Mouse (Mus musculus): ENCODE measurements at regions not wholly inside any gene's neighbourhood (a gene's known extent, or its start where the extent isn't known, plus 50 kb on each side); places are given as distances from the start of the nearest gene placed in this dataset.

DNA sequence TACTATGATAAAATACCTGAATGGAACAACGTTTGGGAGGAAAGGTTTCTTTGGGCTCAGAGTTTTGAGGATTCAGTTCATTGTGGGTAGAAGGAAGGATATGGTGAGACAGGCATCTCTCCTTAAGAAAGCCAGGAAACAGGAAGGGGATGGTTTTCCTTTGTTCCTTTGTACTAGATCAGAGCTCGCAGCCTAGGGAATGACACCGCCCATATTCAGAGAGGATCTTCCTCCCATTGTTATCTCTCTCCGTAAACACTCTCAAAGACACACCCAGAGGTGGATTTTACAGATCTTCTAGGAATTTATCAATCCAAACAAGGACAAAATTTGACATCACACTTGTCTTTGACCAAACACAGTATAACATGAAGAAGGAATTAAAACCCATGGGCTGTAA, 439.0 kb downstream of the Wdr11 start:
- no peak for DNase-seq
- 69% methylated on average over 4 of the region's 4 CpGs for WGBS
- TF ChIP-seq CTCF (IDR thresholded peaks at IDR 0.05; ENCODE audit: insufficient read depth, low read length) = no peak
- TF ChIP-seq POLR2A (IDR thresholded peaks at IDR 0.05; ENCODE audit: borderline replicate concordance, extremely low read depth, low read depth, low read length) = no peak
- H3K4me1 ChIP-seq (ENCODE audit: control insufficient read depth, insufficient read depth, low read length) = peaks cover 6% of the 10 kb centered on the region
- H3K4me3 ChIP-seq (replicated peaks; ENCODE audit: extremely low read depth, low read depth, low read length) = no peak overlapping the region

DNA sequence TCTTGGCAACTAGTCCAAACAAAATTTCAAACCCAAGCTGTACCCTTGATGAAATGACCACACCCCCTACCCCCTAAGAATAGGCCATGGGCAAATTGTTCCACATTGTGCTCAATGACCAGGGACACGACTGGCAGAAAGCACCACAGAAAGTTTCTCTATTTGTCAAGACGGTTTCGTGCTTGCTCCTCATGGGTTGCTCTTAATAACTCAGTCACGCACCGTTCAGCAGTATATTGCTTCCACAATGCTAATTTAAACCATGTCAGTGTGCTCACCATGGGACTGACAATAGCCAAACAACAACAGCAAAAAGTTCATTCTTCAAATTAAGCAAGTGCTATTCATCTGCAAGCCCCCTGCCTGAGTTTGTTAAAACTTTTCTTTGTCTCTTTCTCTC, 444.6 kb downstream of the Wdr11 start:
- peaks cover 5% of the 10 kb centered on the region for H3K4me1 ChIP-seq (ENCODE audit: control insufficient read depth, insufficient read depth, low read length)
- no peak for DNase-seq
- H3K4me3 ChIP-seq (replicated peaks; ENCODE audit: extremely low read depth, low read depth, low read length) = no peak overlapping the region
- TF ChIP-seq POLR2A (IDR thresholded peaks at IDR 0.05; ENCODE audit: borderline replicate concordance, extremely low read depth, low read depth, low read length) = no peak
- no peak for TF ChIP-seq CTCF (IDR thresholded peaks at IDR 0.05; ENCODE audit: insufficient read depth, low read length)
- WGBS = 81% methylated on average over 5 of the region's 5 CpGs

DNA sequence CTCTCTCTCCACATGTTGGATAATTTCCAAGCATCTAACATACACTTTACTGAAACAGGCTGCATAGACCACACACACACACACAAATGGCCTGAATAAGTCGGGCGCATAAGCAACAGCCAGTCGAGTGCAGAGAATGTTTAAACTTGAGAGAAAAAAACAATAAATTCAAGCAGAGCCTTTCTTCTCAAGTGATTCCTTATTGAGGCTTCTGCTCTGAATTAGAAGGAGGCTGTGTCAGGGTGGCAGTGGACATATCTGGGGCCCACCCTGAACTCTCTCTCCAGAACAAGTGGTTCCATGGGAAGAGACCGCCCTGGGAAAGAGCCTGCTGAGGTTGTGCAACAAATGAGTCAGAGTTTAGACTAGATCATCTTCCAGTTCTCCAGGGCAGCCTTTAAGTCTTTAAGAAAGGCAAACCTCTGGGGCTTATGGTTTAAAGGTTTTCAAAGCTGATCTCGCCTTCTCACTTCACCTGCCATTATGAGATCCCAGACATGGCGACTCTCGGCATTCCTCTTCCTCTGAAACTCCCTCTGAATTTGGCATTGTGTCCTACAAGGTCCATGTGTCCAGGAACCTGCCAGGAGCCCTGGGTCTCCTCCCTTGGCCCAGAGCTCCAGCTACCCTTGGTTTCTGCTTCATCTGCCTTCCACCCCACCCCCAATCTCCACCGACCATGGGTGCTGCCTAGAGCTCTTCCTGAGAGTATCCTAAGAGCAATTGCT, 445.3 kb downstream of the Wdr11 start:
- H3K4me1 ChIP-seq (ENCODE audit: control insufficient read depth, insufficient read depth, low read length) = peaks cover 5% of the 10 kb centered on the region
- no peak for TF ChIP-seq CTCF (IDR thresholded peaks at IDR 0.05; ENCODE audit: insufficient read depth, low read length)
- TF ChIP-seq POLR2A (IDR thresholded peaks at IDR 0.05; ENCODE audit: borderline replicate concordance, extremely low read depth, low read depth, low read length) = no peak

DNA sequence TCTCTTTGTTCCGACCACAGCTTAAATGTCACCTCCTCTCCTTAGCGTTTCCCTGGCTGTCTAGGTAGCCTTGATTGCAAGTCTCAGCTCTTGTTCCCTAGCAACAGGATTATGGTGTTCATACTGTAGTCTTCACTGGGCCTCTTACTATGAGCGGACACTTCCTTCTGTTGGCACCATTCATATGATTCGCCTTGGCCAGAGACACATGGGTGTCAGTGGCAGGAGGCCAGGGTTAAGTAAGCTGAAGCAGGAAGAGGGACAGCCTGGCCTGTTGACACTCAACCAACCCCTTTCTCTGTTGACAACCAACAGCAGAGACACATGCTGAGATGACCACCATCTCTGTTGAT, 445.9 kb downstream of the Wdr11 start:
- 52% methylated on average over 4 of the region's 4 CpGs for WGBS

More for the DNA sequence above, 445.3 kb downstream of the Wdr11 start:
- WGBS = 58% methylated on average over 8 of the region's 8 CpGs
- DNase-seq = no peak
- no peak overlapping the region for H3K4me3 ChIP-seq (replicated peaks; ENCODE audit: extremely low read depth, low read depth, low read length)

DNA sequence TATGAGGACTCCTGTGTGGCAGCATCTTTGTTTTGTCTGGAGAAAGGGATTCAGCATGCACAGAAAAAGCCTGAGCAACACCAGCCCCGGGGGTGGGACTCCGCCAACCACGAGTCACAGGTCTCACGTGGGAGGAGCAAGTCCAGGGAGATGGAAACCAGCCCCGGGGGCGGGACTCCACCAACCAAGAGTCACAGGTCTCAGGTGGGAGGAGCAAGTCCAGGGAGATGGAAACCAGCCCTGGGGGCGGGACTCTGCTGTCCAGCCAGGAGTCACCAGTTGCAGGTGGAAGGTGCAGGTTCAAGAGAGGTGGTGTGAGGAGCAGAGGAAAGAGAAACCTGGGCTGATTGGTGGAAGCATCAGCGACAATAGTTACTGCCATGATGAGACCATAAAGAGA, 448.9 kb downstream of the Wdr11 start:
- Histone ChIP-seq H3K4me1 (ENCODE audit: control insufficient read depth, insufficient read depth, low read length) (peaks cover 10% of the 10 kb centered on the region), H3K4me3 (replicated peaks; ENCODE audit: extremely low read depth, low read depth, low read length) (no peak overlapping the region)
- no peak for DNase-seq
- TF ChIP-seq POLR2A (IDR thresholded peaks at IDR 0.05; ENCODE audit: borderline replicate concordance, extremely low read depth, low read depth, low read length) (no peak), CTCF (IDR thresholded peaks at IDR 0.05; ENCODE audit: insufficient read depth, low read length) (no peak)
- 75% methylated on average over 8 of the region's 8 CpGs for whole genome bisulfite sequencing

More for the DNA sequence above, 445.9 kb downstream of the Wdr11 start:
- TF ChIP-seq POLR2A (IDR thresholded peaks at IDR 0.05; ENCODE audit: borderline replicate concordance, extremely low read depth, low read depth, low read length) = no peak
- TF ChIP-seq CTCF (IDR thresholded peaks at IDR 0.05; ENCODE audit: insufficient read depth, low read length) = no peak
- Histone ChIP-seq H3K4me3 (replicated peaks; ENCODE audit: extremely low read depth, low read depth, low read length) (no peak overlapping the region), H3K4me1 (ENCODE audit: control insufficient read depth, insufficient read depth, low read length) (peaks cover 5% of the 10 kb centered on the region)
- DNase-seq = no peak

DNA sequence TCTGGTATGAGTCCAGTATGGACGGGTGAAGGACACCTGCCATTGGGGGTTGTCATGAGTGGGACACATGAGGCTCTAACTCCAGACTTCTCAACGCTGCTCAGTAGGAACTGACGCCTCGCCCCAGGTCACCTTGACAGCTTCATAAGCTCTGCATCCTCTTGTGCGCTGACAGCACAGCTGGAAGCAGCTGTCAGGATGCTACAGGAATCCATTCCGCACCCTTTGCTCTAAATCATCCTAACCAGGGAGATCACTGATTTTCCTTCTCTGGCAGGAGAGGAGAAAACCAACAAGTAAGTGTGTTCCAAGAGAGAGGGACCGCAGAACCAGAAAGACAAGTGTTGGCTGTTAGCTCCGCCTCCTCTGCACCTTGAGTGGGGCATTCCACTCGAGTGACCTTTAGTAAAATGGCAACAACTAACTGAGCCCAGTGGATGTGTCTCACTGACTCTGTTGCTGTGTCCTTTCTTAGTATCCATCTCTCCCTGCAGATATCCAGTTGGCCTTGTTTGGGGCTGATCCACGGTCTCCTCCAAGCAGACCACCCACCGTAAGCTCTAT, 449.8 kb downstream of the Wdr11 start:
- TF ChIP-seq CTCF (IDR thresholded peaks at IDR 0.05; ENCODE audit: insufficient read depth, low read length) = no peak
- TF ChIP-seq POLR2A (IDR thresholded peaks at IDR 0.05; ENCODE audit: borderline replicate concordance, extremely low read depth, low read depth, low read length) = no peak
- WGBS = 72% methylated on average over 11 of the region's 11 CpGs
- no peak for DNase-seq
- Histone ChIP-seq H3K4me1 (ENCODE audit: control insufficient read depth, insufficient read depth, low read length) (peaks cover 10% of the 10 kb centered on the region), H3K4me3 (replicated peaks; ENCODE audit: extremely low read depth, low read depth, low read length) (no peak overlapping the region)

DNA sequence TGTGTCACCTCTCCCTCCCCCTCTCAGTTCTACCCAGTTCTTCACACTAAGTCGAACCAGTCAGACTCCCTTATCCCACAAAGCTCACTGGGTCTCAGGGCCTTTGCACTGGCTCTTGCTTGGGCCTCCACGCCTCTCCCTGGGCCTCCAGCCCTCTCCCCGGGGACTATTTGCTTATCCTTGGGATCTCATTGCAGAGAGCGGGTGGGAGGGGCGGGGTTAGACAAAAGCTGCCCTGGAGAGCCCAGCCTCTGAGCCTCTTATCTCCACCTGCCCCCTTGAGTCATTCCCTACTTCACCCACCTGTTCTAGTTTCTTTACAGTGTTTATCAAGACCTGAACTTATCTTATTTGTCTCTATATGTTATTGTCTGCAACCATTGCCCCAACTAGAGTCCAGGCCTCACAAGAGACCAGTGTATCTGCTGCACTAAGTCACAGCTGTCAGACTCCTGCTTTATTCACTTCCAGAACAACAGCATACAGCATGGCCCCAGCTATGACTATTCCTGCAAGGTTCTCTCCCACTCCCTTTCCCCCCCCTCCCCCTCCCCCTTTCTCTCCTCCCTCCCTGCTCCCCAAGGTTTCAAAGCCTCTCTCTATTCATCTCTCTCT, 450.7 kb downstream of the Wdr11 start:
- peaks cover 6% of the 10 kb centered on the region for H3K4me1 ChIP-seq (ENCODE audit: control insufficient read depth, insufficient read depth, low read length)
- 56% methylated on average over 5 of the region's 5 CpGs for WGBS
- DNase-seq = peak; percentile 26

DNA sequence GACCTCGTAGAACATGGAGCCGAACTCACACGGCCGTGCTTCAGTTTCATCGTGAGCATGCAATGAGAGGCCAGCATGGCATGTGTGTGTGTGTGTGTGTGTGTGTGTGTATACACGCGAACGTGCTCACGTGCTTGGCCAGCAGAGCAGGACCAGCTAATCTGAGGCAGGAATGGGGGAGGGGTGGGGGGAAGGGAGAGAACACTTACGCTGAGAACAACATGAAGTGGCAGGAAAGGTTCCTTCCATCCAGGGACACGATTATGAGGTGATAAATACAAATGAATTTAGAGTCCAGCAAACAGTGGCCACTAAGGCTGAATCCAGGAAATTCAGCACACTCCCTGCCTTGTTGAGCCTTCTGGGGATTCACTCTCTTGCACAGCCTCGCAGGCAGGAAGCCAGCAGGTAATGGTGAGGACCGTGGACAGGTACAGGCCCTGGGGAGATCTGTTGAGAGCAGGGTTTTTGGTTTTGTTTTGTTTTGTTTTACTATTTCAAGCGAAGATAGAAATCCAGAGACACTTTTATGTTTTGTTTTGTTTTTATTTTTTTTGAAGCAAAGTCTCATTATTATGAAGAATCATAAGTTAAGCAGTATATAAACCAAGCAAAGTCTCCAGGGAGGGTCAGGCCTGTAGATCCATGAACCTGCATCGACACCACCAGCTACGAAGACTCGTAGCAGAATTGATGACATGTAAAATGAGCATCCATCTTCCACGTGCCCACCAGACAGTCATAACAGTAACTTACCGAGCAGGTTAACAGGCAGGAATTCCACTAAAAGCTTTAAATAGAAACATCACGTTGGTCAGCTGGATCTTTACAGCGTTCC, 452.0 kb downstream of the Wdr11 start:
- peak; percentile 38 for DNase-seq
- no peak for TF ChIP-seq CTCF (IDR thresholded peaks at IDR 0.05; ENCODE audit: insufficient read depth, low read length)
- no peak for TF ChIP-seq POLR2A (IDR thresholded peaks at IDR 0.05; ENCODE audit: borderline replicate concordance, extremely low read depth, low read depth, low read length)
- no peak overlapping the region for H3K4me3 ChIP-seq (replicated peaks; ENCODE audit: extremely low read depth, low read depth, low read length)
- H3K4me1 ChIP-seq (ENCODE audit: control insufficient read depth, insufficient read depth, low read length) = peaks cover 4% of the 10 kb centered on the region
- 43% methylated on average over 21 of the region's 21 CpGs for WGBS

More for the DNA sequence above, 450.7 kb downstream of the Wdr11 start:
- no peak overlapping the region for H3K4me3 ChIP-seq (replicated peaks; ENCODE audit: extremely low read depth, low read depth, low read length)
- TF ChIP-seq CTCF (IDR thresholded peaks at IDR 0.05; ENCODE audit: insufficient read depth, low read length) (no peak), POLR2A (IDR thresholded peaks at IDR 0.05; ENCODE audit: borderline replicate concordance, extremely low read depth, low read depth, low read length) (no peak)

DNA sequence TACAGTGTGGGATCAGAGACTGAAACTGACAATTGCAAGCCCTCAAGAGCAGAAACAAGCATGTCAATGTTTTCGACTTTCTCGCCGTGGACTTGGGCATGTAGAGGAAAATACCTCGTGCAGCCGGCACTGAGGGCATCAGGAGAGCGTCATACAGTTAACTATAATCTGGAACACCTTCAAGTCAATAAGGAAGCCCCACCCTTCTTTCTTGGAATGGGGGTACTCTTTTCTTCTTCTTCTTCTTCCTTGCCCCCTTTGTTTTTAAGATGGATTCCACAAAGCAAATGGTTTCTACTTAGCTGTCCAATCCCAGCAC, 452.5 kb downstream of the Wdr11 start:
- Histone ChIP-seq H3K4me3 (replicated peaks; ENCODE audit: extremely low read depth, low read depth, low read length) (no peak overlapping the region), H3K4me1 (ENCODE audit: control insufficient read depth, insufficient read depth, low read length) (peaks cover 4% of the 10 kb centered on the region)
- WGBS = 56% methylated on average over 6 of the region's 6 CpGs
- no peak for TF ChIP-seq POLR2A (IDR thresholded peaks at IDR 0.05; ENCODE audit: borderline replicate concordance, extremely low read depth, low read depth, low read length)
- no peak for TF ChIP-seq CTCF (IDR thresholded peaks at IDR 0.05; ENCODE audit: insufficient read depth, low read length)
- no peak for DNase-seq
